Mouse (Mus musculus) hindbrain, embryonic 14.5 days (tissue): ENCODE results near the gene Hspd1. TPM values are rescaled to one million over a fixed set of nuclear protein-coding genes. Genes with fewer than 3 reads are reported as not detected.
A peak's percentile ranks its signal among the peaks of the same experiment; 100 is the strongest.
"Not testable (repeated sequence)": the region's sequence is repeated elsewhere in the genome, so short reads cannot be mapped to it uniquely, and the experiment has no call there.

Experiments
- ATAC-seq: fragments of 200-750 bp; cut with Nextera tagmentation; 2 replicates; pipeline ENCODE4 v1.8.0; 2017; ENCODE audit warnings: moderate number of reproducible peaks, mild to moderate bottlenecking, moderate TSS enrichment, moderate library complexity; ENCODE audit not compliant: low FRiP score
- DNase-seq: peaks from one replicate; pipeline ENCODE4 v3.0.0-alpha.2; 2015; ENCODE audit warnings: low spot score
- H3K27ac ChIP-seq: fragments of 300-500 bp; sonication (generic); 2 replicates; pipeline ENCODE4 v1.5.1; 2014; ENCODE audit warnings: mild to moderate bottlenecking, moderate library complexity
- H3K27me3 ChIP-seq: fragments of 300-500 bp; sonication (generic); 2 replicates; pipeline ENCODE4 v1.6.1; 2014; ENCODE audit warnings: mild to moderate bottlenecking, low read length, mixed read lengths; ENCODE audit not compliant: control insufficient read depth, insufficient read depth
- H3K36me3 ChIP-seq: fragments of 300-500 bp; sonication (generic); replicated peaks from 2 replicates; pipeline ENCODE4 v1.6.1; 2014; ENCODE audit not compliant: control insufficient read depth, insufficient read depth
- H3K4me1 ChIP-seq: fragments of 300-500 bp; sonication (generic); replicated peaks from 2 replicates; pipeline ENCODE4 v1.6.1; 2014; ENCODE audit warnings: antibody characterized with exemption, low read length, mixed read lengths; ENCODE audit not compliant: control insufficient read depth, insufficient read depth
- H3K4me2 ChIP-seq: fragments of 300-500 bp; sonication (generic); replicated peaks from 2 replicates; pipeline ENCODE4 v1.6.1; 2014; ENCODE audit warnings: mild to moderate bottlenecking, moderate library complexity
- H3K4me3 ChIP-seq: fragments of 300-500 bp; sonication (generic); replicated peaks from 2 replicates; pipeline ENCODE4 v1.5.1; 2014; ENCODE audit warnings: mild to moderate bottlenecking, low read length
- H3K9ac ChIP-seq: fragments of 300-500 bp; sonication (generic); 2 replicates; pipeline ENCODE4 v1.6.1; 2014
- H3K9me3 ChIP-seq: fragments of 300-500 bp; sonication (generic); 2 replicates; pipeline ENCODE4 v1.6.1; 2016; ENCODE audit warnings: low read length; ENCODE audit not compliant: control insufficient read depth
- WGBS: fragments of 180-500 bp; shearing (Covaris S2); extraction: QIAGEN DNeasy Blood & Tissue Kit; methylation state at CpG from one replicate; pipeline ENCODE4 v1.1.7; 2014; 5-methylcytosine and 5-hydroxymethylcytosine counted together
- polyA plus RNA-seq: library from polyadenylated mRNA; unstranded; fragments of >200 nt; fragmentation: Nextera tagmentation; extraction: Ambion mirVana; gene quantifications from 2 replicates; pipeline ENCODE4 v1.2.1, GENCODE M21; 2014

Hspd1 gene
- polyA plus RNA-seq, 1 experiment from 2014 or later, result 222 TPM

DNA sequence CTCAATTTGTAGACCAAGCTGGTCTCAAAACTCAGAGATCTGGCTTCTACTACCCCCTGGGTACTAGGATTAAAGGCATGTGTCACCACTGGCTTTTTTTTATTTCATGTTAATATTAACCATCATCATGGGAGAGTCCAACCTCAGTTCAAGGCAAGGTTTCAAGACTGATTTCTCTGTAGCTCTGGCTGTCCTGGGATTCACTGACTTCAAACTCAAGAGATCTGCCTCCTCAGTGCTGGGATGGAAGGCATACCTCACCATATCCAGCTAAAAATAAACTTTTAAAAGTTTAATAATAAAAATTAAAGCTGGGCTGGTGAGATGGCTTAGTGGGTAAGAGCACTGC is 11.7 kb downstream of the Hspd1 start:
- no peak overlapping the region for H3K4me2 ChIP-seq
- ATAC-seq (no peak), DNase-seq (no peak)
- no peaks in the 10 kb centered on the region for H3K9me3 ChIP-seq
- no peak overlapping the region for H3K27ac ChIP-seq
- peaks cover 67% of the 10 kb centered on the region for H3K36me3 ChIP-seq
- no peaks in the 10 kb centered on the region for H3K4me1 ChIP-seq
- no peaks in the 10 kb centered on the region for H3K27me3 ChIP-seq
- H3K9ac ChIP-seq, result no peak overlapping the region
- H3K4me3 ChIP-seq, result no peak overlapping the region

DNA sequence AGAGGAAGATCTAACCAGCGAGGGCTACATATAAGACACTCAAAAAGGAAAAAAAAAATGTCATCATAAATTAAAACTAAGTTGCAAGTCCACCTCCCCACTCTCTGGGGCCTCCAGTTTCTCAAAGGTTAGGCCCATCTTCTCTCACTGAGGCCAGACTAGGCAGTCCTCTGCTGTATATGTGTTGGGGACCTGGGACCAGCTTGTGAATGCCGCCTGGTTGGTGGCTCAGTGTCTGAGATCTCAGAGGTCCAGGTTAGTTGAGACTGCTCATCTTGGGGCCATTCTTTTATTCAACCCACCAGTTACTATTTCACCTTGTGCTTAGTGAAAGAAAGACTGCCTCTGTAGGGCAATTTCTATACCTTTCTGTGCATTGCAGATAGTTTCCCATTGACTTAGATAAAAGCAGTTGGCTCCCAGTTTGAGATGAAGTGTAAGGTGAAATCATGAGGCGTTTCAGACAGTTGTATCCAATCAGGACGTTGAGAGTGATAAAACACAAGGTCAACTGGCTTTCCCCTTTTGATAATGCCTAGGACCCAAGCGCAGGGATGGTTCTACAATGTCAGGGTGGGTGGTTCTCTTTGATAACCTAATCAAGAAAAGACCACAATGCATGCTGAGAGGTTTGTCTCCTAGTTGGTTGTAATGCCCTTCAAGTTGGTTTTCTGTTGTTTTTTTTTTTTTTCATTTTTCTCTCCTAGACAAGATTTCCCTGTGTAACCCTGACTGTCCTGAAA is 12.2 kb downstream of the Hspd1 start:
- H3K4me1 ChIP-seq, result no peaks in the 10 kb centered on the region
- WGBS, result 81% methylated on average over 5 of the region's 5 CpGs
- no peak overlapping the region for H3K9ac ChIP-seq
- H3K36me3 ChIP-seq, result peaks cover 62% of the 10 kb centered on the region
- no peak for ATAC-seq
- H3K4me2 ChIP-seq, result no peak overlapping the region
- H3K9me3 ChIP-seq, result no peaks in the 10 kb centered on the region
- no peak overlapping the region for H3K4me3 ChIP-seq
- DNase-seq, result no peak
- no peak overlapping the region for H3K27ac ChIP-seq
- no peaks in the 10 kb centered on the region for H3K27me3 ChIP-seq

DNA sequence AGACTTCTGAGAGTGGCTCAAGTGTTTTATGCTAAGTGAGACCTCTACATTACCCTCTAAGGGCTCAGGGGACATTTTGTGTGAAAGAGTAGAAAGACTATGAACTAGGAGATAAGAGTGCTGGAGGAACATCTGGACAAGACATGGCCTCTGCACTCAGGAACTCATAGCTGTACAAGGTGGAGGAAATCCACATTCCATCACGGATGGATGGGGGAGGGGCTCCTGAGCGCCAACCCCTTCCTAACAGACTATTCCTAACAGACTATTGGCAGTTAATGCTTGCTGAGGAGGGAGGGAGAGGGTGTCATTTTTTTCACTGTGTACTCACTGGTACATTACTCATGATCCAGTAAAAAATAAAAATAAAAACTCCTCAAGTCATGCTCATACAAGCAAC is 13.3 kb downstream of the Hspd1 start:
- Histone ChIP-seq H3K4me3 (no peak overlapping the region), H3K9ac (no peak overlapping the region), H3K4me1 (no peaks in the 10 kb centered on the region), H3K4me2 (no peak overlapping the region), H3K27me3 (no peaks in the 10 kb centered on the region), H3K36me3 (peaks cover 53% of the 10 kb centered on the region), H3K27ac (no peak overlapping the region), H3K9me3 (no peaks in the 10 kb centered on the region)
- ATAC-seq, result no peak
- no peak for DNase-seq
- 79% methylated on average over 2 of the region's 2 CpGs for WGBS

DNA sequence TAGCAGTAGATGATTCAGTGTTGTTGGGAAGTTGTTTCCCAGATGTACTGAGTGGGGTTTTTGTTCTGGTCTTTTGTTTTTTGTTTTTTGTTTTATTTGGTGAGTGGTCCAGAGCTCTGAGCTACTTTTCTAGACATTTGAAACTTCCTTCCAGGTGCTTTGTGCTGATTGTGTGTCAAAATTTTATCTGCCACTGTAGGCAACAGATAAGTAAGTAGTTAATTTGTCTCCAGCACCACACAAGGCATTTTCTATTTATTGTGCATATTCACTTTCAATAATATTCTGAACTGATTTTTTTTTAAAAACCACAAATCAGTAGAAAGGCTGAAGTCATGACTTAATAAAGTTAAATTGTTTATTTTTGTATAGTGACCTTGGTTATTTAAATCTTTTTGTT is 15.7 kb downstream of the Hspd1 start:
- not testable (repeated sequence) for DNase-seq, H3K4me2 ChIP-seq, ATAC-seq, H3K27me3 ChIP-seq, H3K4me3 ChIP-seq, H3K9ac ChIP-seq, H3K4me1 ChIP-seq, H3K9me3 ChIP-seq, H3K27ac ChIP-seq
- peaks cover 49% of the 10 kb centered on the region for H3K36me3 ChIP-seq

DNA sequence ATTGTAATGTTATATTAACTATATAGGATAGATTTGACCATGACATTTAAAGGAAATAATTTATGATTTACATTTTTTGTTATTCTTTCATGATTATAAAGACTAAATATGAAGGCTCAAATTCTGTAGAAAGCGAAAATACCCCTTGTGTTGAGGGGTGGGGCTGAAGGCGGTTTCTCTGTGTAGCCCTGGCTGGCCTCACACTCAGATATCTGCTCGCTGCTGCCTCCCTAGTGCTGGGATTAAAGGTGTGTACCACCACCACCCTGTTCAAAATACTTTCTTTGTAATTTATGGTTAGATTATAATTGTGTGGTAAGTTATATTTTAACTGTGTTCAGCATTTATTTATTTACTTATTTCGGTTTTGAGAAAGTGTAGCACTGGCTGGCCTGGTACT is 26.3 kb downstream of the Hspd1 start:
- no peak for ATAC-seq
- Histone ChIP-seq H3K9ac (no peak overlapping the region), H3K27ac (no peak overlapping the region), H3K36me3 (peaks cover 37% of the 10 kb centered on the region), H3K4me3 (no peak overlapping the region), H3K4me1 (no peaks in the 10 kb centered on the region), H3K27me3 (no peaks in the 10 kb centered on the region), H3K4me2 (no peak overlapping the region), H3K9me3 (no peaks in the 10 kb centered on the region)
- 95% methylated on average over 4 of the region's 4 CpGs for WGBS
- DNase-seq, result no peak

DNA sequence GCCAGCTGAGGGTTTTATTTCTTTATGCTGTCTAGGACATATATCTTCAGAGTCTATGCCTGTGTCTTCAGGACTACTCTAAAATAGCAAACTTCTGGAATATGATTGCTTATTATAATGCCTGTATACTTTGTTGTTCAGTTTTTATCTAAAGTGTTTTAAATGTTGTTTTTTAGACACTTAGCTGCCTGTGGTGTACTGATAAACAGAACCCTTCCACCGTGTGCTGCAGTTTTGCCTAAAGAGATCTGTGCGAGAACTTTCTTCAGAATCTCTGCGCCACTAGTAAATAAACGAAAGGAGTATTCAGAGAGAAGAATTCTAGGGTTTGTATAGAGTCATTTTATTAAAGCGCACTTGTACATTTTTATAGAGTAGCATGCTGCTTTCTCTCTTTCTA is 26.9 kb downstream of the Hspd1 start:
- no peak for ATAC-seq

DNA sequence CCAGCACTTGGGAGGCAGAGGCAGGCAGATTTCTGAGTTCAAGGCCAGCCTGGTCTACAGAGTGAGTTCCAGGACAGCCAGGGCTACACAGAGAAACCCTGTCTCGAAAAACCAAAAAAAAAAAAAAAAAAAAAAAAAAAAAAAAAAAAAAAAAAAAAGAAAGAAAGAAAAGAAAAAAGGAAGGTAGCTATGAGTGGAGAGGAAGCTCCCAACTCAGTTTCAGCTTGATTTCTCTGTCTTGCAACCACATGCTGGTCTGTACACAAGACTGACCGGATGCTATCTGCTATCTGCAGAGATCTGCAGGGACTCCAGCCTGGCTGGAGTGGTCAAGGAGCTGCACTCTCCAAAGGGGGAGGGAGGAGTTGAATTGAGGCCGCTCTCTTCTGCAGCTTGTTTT is 29.7 kb downstream of the Hspd1 start:
- not testable (repeated sequence) for H3K36me3 ChIP-seq, ATAC-seq, H3K4me2 ChIP-seq, H3K4me3 ChIP-seq, H3K4me1 ChIP-seq, DNase-seq, H3K27ac ChIP-seq, H3K9me3 ChIP-seq, H3K9ac ChIP-seq, H3K27me3 ChIP-seq
- WGBS, result 88% methylated on average over 2 of the region's 3 CpGs

More for the DNA sequence above, 26.9 kb downstream of the Hspd1 start:
- H3K27me3 ChIP-seq, result no peaks in the 10 kb centered on the region
- H3K36me3 ChIP-seq, result peaks cover 30% of the 10 kb centered on the region
- no peak for DNase-seq
- H3K9me3 ChIP-seq, result no peaks in the 10 kb centered on the region
- no peak overlapping the region for H3K27ac ChIP-seq
- no peak overlapping the region for H3K4me3 ChIP-seq
- 96% methylated on average over 5 of the region's 5 CpGs for WGBS
- no peak overlapping the region for H3K4me2 ChIP-seq
- H3K9ac ChIP-seq, result no peak overlapping the region
- H3K4me1 ChIP-seq, result no peaks in the 10 kb centered on the region

DNA sequence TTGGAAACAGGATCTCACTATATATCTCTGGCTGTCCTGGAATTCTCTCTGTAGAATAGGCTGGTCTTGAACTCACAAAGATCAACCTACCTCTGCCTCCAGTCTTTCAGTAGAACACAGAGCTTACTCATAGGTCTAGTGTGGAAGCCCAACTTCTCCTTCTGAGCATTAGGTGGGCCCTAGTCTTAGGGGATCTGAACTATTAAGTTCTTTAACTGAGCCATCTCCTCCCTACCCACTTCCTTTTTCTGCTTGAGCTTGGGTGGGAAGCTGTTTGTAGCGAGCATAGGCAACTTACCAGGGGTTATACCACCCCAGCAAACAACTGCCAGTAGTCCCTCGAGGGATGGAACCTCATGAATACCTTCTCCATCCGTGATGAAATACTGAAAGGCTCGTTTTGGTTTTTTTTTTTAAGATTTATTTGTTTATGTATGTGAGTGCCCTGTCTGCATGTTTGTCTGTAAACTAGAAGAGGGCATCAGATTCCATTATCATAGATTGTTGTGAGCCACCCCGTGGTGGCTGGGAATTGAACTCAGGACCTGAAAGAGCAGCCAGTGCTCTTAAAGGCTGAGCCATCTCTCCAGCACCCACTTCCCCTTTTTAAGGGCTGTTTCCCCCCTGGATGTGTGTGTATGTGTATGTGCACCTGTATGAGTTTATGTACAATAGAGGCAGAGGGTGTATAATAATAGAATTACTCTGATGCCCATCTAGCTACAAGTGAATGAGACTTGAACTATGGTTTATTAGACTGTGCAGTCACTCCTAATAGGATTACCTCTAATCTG is 32.5 kb downstream of the Hspd1 start:
- 86% methylated on average over 5 of the region's 5 CpGs for WGBS
- Histone ChIP-seq H3K9ac (no peak overlapping the region), H3K4me2 (no peak overlapping the region), H3K9me3 (no peaks in the 10 kb centered on the region), H3K4me1 (peaks cover 9% of the 10 kb centered on the region), H3K27me3 (no peaks in the 10 kb centered on the region), H3K4me3 (no peak overlapping the region), H3K36me3 (no peaks in the 10 kb centered on the region), H3K27ac (no peak overlapping the region)
- no peak for ATAC-seq
- DNase-seq, result no peak

DNA sequence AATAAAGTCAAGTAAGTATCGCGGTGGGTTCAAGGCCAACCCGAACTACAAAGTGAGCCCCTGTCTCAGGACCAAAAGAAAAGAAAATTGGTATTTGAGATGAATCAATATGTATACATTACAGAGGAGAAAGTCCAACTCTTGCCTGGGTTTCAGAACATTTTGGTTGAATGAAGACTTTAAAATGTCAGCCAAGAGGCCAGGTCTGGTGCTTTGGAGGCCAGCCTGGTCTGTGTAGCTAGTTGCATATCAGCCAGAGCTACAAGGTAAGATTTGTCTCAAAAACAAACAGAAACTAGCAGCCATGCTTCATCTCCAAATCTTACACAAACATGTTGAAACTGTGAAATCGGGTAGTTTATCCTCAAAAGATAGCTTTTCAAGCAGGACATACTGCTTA is 34.4 kb downstream of the Hspd1 start:
- H3K4me1 ChIP-seq, result peaks cover 9% of the 10 kb centered on the region
- no peaks in the 10 kb centered on the region for H3K27me3 ChIP-seq
- DNase-seq, result no peak
- H3K9ac ChIP-seq, result peak overlapping the region; percentile 75
- peak overlapping the region; percentile 87 for H3K4me3 ChIP-seq
- H3K4me2 ChIP-seq, result peak overlapping the region; percentile 73
- no peak overlapping the region for H3K27ac ChIP-seq
- no peak for ATAC-seq
- 81% methylated on average over 4 of the region's 4 CpGs for WGBS
- no peaks in the 10 kb centered on the region for H3K9me3 ChIP-seq
- H3K36me3 ChIP-seq, result no peaks in the 10 kb centered on the region
